In genomic region chr2:122665973-122666875, GRCm38 (mm10) we compare ENCODE assay signal across 9 mouse cellular contexts. TPM values are rescaled to one million over a fixed set of nuclear protein-coding genes. Genes with fewer than 3 reads are reported as not detected.
DNase-seq lines count a peak whose midpoint lies in the region; ATAC-seq and TF ChIP-seq lines count a peak whose summit lies in the region.
"Had no signal": no experiment of that assay in that cellular context is flagged by ENCODE, and none has a peak within 500 bp of the region (broad histone marks: within the 10 kb centered on the region; RNA-seq: fewer than 3 reads in every experiment).

No protein-coding gene starts in this region.

- no peak overlapping the region for H3K9ac ChIP-seq in liver, embryonic 12.5 days
- no peak overlapping the region for H3K9ac ChIP-seq in limb, embryonic 14.5 days (ENCODE audit: low read depth, low read length, severe bottlenecking)

- no peak overlapping the region for H3K4me2 ChIP-seq in liver, embryonic 12.5 days
- no peak overlapping the region for H3K4me2 ChIP-seq in limb, embryonic 14.5 days (replicated peaks; ENCODE audit: low read depth, low read length, severe bottlenecking)

- H3K36me3 ChIP-seq in liver, embryonic 12.5 days = no peaks in the 10 kb centered on the region
- H3K36me3 ChIP-seq in limb, embryonic 14.5 days (ENCODE audit: control insufficient read depth, insufficient read depth, low read length) = no peaks in the 10 kb centered on the region

- DNase-seq in liver (peak; percentile 48), MN1 (ENCODE audit: low spot score) (peak; percentile 64)
- peak; percentile 37 for DNase-seq in cerebellum, adult 8-10 months
- peak; percentile 22 to 44 for DNase-seq in heart, postnatal 36 days
- DNase-seq in limb, embryonic 14.5 days (ENCODE audit: low spot score) = peak; percentile 46
- peak; percentile 20 for DNase-seq in retina, adult 2 months (ENCODE audit: low read depth, low spot score)
- DNase-seq in urinary bladder, adult 18-20 months (ENCODE audit: low spot score in 2 of 2) = no peak

- H3K4me1 ChIP-seq in liver, embryonic 12.5 days = no peaks in the 10 kb centered on the region
- H3K4me1 ChIP-seq in limb, embryonic 14.5 days (ENCODE audit: control insufficient read depth, insufficient read depth, low read length) = no peaks in the 10 kb centered on the region

- no peak for ATAC-seq in liver, embryonic 12.5 days
- ATAC-seq in limb, embryonic 14.5 days (ENCODE audit: low FRiP score, low read depth) = no peak

- no peak overlapping the region for H3K27ac ChIP-seq in liver, embryonic 12.5 days
- H3K27ac ChIP-seq in limb, embryonic 14.5 days (replicated peaks; ENCODE audit: low read depth, low read length) = no peak overlapping the region
- H3K27ac ChIP-seq: macrophage had no signal

- H3K4me3 ChIP-seq in liver, embryonic 12.5 days = no peak overlapping the region
- no peak overlapping the region for H3K4me3 ChIP-seq in limb, embryonic 14.5 days (replicated peaks; ENCODE audit: low read length)

- TF ChIP-seq POLR2A in limb, embryonic 14.5 days (IDR thresholded peaks at IDR 0.05; ENCODE audit: borderline replicate concordance, extremely low read depth, insufficient read depth, insufficient read length) = no peak

- no peaks in the 10 kb centered on the region for H3K9me3 ChIP-seq in liver, embryonic 12.5 days (replicated peaks)
- H3K9me3 ChIP-seq in limb, embryonic 14.5 days (ENCODE audit: control insufficient read depth, low read length) = no peaks in the 10 kb centered on the region

- intact Hi-C loops in heart, postnatal 36 days (cut with DNase I) = loop anchor here (1.0 to 10.0 kb wide), 2 partner anchors 29 to 89 kb away; no protein-coding TSS in a partner anchor

- peaks cover 4% of the 10 kb centered on the region; the same call in 1 of the 2 replicates for H3K27me3 ChIP-seq in liver, embryonic 12.5 days (replicated peaks)
- H3K27me3 ChIP-seq in limb, embryonic 14.5 days (ENCODE audit: control insufficient read depth, insufficient read depth, low read length) = no peaks in the 10 kb centered on the region

- WGBS in liver, embryonic 12.5 days (ENCODE audit: insufficient replicate concordance) = 29% methylated on average over 12 of the region's 12 CpGs
- 34% methylated on average over 12 of the region's 12 CpGs for WGBS in limb, embryonic 14.5 days

RNA-seq across cellular contexts. Expression of gene AA467197, which starts 29.4 kb away (rescaled TPM):
- 0.17 and 0.26 TPM in 2 replicates for polyA plus RNA-seq in liver, embryonic 12.5 days (2016; fragmentation: Nextera tagmentation; extraction: Ambion mirVana)
- under 1 TPM; 0.35 to 0.64 TPM for total RNA-seq in heart, postnatal 36 days (2021)
- 0.30 and 0.55 TPM in 2 replicates for polyA plus RNA-seq in limb, embryonic 14.5 days (2012; rRNA removed)
- polyA plus RNA-seq in limb, embryonic 14.5 days (2014; fragmentation: Nextera tagmentation; extraction: Ambion mirVana) = 0.26 TPM in 1 of 2 replicates, not detected in the other

RNA-seq across cellular contexts. Expression of gene Slc30a4, which starts 36.2 kb away (rescaled TPM):
- 1.8 and 2.4 TPM in 2 replicates for polyA plus RNA-seq in liver, embryonic 12.5 days (2016; fragmentation: Nextera tagmentation; extraction: Ambion mirVana)
- total RNA-seq in heart, postnatal 36 days (2021) = 1 to 10 TPM; 8.3 to 9.6 TPM
- polyA plus RNA-seq in limb, embryonic 14.5 days (2012; rRNA removed) = 13.6 and 13.8 TPM in 2 replicates
- polyA plus RNA-seq in limb, embryonic 14.5 days (2014; fragmentation: Nextera tagmentation; extraction: Ambion mirVana) = 18.4 and 20.1 TPM in 2 replicates

RNA-seq across cellular contexts. Expression of gene Gatm, which starts 55.1 kb away (rescaled TPM):
- polyA plus RNA-seq in liver, embryonic 12.5 days (2016; fragmentation: Nextera tagmentation; extraction: Ambion mirVana) = 19.3 and 19.9 TPM in 2 replicates
- 1 to 10 TPM; 4.1 to 4.4 TPM for total RNA-seq in heart, postnatal 36 days (2021)
- polyA plus RNA-seq in limb, embryonic 14.5 days (2012; rRNA removed) = 29.4 and 35.6 TPM in 2 replicates
- polyA plus RNA-seq in limb, embryonic 14.5 days (2014; fragmentation: Nextera tagmentation; extraction: Ambion mirVana) = 40.1 and 54.5 TPM in 2 replicates

Comparison
In these comparisons a context has a peak if more than half of its experiments do, and no peak if none do; other contexts are left out.
1. DNase-seq: peak in liver (single experiment), MN1 (single experiment), cerebellum, adult 8-10 months (single experiment), heart, postnatal 36 days (2 of 2), limb, embryonic 14.5 days (single experiment) and retina, adult 2 months (single experiment); none in urinary bladder, adult 18-20 months (0 of 2).